Mouse (Mus musculus): ENCODE results near the gene Rabgef1.
A peak's percentile ranks its signal among the peaks of the same experiment; 100 is the strongest.

Gene Rabgef1

DNA sequence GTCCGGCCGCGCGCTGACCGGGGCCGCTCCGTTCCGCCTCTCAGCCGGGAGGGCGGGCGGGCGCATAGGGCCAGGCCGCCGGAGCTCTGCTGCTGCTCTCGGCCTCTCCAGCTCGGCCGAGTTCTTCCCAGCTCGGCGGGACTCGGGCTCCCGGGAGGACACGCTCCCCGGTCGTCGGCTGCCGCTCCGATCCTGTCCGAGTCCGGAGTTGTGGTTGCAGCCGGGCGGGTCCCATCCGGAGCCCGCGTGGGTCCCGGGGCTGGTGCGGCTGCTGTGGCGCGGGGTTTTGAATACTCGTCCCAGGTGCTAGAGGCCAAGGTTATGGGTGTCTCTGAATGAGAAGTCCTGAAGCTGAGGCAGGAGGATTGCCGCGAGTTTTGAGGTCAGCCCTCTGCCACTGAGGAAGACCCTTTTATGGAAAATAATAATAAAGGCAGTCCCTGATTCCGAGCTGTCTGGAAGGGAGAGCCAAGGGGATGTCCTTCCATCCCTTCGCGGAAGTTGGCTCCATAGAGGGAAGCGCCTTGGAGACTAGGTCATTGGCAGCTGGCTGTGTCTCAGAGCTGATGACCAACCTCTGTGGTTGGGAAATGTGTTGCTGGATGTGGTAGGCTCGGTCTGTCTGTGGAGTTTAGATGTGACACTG is 481 bp downstream of the Rabgef1 start:
- DNase-seq (ENCODE audit: low read depth in 1 of 2, low spot score in 2 of 2): peak; percentile 35 to 65

DNA sequence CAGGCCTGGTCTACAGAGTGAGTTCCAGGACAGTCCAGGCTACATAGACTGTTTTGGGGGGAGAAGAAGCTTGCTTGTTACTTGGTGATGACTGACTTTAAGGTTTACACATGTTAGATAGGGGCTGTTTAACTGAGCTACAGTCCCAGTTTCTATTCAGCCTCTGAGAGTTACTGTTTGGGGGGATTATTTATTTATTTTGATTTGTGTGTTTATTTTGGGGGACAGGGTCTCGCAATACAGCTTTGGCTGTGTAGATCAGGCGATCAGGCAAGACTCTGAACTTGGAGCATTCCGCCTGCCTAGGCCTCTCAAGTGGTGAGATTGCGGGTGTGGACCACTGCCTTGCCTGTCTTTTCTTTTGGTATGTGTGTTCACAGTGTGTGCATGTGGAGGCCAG is 1.4 kb downstream of the Rabgef1 start:
- DNase-seq (ENCODE audit: low read depth in 1 of 2, low spot score in 2 of 2): no peak

DNA sequence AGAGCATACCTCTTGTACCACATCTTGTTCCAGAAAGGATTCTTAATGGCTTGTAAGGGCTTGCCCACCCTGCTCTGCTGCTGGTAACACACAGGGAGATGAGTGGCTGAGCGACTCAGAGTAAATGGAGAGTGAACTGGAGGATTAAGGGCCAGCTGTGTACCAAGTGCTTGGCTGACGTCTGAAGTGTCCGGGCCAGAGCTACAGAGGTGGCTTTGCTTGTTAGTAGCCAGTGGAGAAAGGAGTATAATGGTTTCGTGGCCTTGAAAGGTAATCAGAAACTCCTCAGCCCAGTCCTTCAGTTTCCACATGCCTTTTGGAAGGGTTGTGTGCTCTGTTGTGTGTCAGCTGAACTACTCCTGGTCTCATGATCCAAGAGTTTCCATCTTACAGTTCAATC is 6.3 kb downstream of the Rabgef1 start:
- DNase-seq (ENCODE audit: low read depth in 1 of 2, low spot score in 2 of 2): no peak

- DNase-seq (ENCODE audit: low read depth in 1 of 2, low spot score in 2 of 2): no peak
Measured at GRCm38 (mm10) chr5:130180362-130180761, 8.8 kb downstream of the Rabgef1 start.

DNA sequence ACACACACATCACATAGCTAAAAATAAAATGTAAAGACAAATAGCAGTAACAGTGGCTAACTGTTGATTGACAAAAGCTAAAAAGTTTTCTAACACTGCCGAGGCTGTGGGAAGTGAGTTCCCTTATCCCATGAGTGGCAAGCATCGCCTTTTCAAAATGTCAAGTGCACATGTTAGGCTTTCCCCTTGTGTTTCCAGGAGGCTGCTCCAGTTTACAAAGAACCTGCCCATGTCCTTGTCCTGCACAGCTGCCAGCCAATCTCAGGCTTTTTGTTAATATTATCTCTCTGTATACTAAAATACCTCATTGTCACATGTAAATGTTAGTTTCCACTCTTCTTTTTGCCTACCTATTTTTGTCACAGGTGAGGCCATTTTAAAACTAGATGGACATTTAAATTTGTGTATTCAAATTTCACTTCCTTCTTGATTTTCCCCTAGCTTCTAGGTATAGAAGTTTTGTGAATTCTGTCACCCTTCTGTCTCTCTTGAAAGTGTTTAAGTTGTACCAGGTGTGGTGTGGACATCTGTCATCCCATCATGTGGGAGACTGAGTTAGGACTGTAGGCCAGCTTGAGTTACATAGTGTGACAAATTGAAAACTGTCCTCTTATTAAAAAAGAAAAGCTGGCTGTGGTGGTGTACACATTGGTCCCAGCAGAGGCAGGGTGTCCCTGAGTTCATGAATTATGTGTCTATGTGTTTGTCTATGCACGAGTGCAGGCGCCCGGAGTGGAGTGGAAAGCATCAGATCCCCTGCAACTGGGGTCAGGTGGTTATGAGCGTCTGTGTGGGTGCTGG is 10.3 kb downstream of the Rabgef1 start:
- DNase-seq (ENCODE audit: low read depth in 1 of 2, low spot score in 2 of 2): no peak

- DNase-seq (ENCODE audit: low read depth in 1 of 2, low spot score in 2 of 2): no peak
Measured at GRCm38 (mm10) chr5:130182541-130182821, 10.9 kb downstream of the Rabgef1 start.

DNA sequence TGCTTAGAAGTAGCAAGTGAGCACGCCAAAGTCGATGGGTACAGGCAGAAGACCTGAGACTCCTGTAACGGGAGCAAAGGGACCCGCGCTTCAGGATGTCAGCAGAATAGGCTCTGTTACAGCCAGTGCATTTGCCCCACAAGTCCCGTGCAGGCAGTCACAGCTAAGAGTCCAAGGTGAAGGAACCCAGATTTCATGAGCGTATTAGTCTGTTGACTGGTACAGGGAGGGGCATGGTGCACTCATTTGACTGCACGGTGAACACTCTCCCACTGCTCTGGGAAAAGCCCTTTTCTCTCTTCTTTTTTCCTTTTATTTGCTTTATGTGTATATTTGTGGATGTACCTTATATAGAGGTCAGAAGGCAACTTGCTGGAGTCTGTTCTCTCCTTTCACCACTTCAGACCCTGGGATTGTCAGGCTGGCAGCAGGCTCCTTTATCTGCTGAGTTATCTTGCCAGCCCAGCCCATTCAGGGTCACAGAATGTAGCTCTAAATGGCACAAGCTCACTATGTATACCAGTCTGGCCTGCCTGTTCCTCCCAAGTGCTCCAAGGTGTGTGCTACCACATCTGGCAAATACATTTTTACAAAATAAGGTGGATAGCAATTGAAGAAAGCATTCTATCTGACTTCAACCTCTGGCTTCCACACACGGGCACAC is 12.7 kb downstream of the Rabgef1 start:
- DNase-seq (ENCODE audit: low read depth in 1 of 2, low spot score in 2 of 2): no peak

GRCm38 (mm10) chr5:130185312-130185711 is 13.7 kb downstream of the Rabgef1 start:
- no peak for DNase-seq (ENCODE audit: low read depth in 1 of 2, low spot score in 2 of 2)

- no peak for DNase-seq (ENCODE audit: low read depth in 1 of 2, low spot score in 2 of 2)
Measured at GRCm38 (mm10) chr5:130187383-130187782, 15.8 kb downstream of the Rabgef1 start.

DNA sequence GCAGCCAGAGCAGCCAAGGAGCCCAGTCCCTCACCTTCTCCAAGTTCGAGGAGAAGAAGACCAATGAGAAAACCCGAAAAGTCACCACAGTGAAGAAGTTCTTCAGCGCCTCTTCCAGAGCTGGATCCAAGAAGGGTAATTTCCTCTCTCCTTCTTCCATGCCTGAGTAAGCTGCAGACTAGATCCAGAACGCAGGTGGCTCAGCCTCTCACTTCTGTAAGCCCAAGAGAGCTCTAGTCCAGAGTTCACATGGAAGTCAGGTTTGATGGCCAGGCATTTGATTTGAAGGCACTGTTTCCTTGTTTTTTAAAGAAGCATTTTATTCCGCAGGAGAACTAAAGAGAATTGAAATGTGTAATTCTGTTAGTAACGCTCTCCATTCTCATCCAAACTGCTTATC is 19.3 kb downstream of the Rabgef1 start:
- DNase-seq (ENCODE audit: low read depth in 1 of 2, low spot score in 2 of 2): no peak

DNA sequence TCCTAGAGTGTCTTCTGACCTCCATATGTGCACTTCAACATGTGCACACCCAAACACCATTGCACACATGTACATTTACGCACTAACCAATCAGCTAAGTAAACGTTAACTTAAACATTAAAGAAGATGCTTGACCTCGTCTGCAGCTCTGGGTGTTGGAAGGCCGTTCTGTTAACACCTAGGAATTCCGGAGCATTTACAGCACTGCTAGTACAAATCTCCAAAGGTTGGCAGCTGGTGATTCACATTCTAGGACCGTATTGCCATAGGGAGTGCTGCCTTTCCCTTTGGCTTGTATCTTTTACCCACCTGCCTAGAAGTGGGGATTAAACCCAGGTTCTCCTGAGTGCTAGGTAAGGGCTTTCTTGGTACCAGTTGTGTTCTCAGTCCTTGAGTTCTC is 20.3 kb downstream of the Rabgef1 start:
- no peak for DNase-seq (ENCODE audit: low read depth in 1 of 2, low spot score in 2 of 2)

GRCm38 (mm10) chr5:130192356-130192944 is 20.9 kb downstream of the Rabgef1 start:
- DNase-seq (ENCODE audit: low read depth in 1 of 2, low spot score in 2 of 2): no peak

- no peak for DNase-seq (ENCODE audit: low read depth in 1 of 2, low spot score in 2 of 2)
Measured at GRCm38 (mm10) chr5:130193760-130194159, 22.2 kb downstream of the Rabgef1 start.

DNA sequence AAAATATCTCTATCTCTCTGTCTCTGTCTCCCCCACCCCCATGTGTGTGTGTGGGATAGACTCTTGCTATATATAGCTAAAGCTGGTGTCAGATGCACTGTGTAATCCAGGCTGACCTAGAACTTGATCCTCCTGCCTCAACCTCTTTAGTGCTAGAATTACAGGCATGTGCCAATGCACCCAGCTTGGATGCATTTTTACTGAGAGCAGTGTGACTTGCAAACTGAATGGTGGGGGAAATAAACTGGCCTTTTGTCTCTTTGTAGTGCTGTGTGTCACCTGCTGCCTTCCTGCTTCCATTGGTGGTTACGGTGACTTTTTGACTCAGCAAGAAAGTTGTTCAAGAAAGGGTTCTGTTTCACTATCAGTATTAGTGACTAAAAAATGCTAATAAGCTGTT is 24.7 kb downstream of the Rabgef1 start:
- no peak for DNase-seq (ENCODE audit: low read depth in 1 of 2, low spot score in 2 of 2)

- DNase-seq (ENCODE audit: low read depth in 1 of 2, low spot score in 2 of 2): no peak
Measured at GRCm38 (mm10) chr5:130197454-130197853, 25.9 kb downstream of the Rabgef1 start.

GRCm38 (mm10) chr5:130197981-130198380 is 26.4 kb downstream of the Rabgef1 start:
- no peak for DNase-seq (ENCODE audit: low read depth in 1 of 2, low spot score in 2 of 2)

- no peak for DNase-seq (ENCODE audit: low read depth in 1 of 2, low spot score in 2 of 2)
Measured at GRCm38 (mm10) chr5:130200233-130201029, 28.8 kb downstream of the Rabgef1 start.

DNA sequence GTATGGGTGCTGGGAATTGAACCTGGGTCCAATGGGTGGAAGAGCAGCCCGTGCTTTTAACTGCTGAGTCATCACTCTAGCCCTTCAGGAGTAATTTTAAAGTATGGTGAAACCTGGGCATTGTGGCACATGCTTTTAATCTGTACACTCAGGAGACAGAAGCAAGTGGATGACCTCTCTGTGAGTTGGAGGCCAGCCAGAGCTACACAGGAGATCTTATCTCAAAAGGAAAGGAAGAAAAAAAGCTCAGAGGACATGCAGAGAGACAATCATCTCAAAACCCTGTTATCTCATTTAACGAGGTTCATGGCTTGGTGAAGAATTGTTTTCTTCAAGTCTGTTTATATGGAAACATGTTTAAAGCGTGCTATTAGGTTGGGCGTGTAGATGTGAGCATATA is 32.4 kb downstream of the Rabgef1 start:
- no peak for DNase-seq (ENCODE audit: low read depth in 1 of 2, low spot score in 2 of 2)

- no peak for DNase-seq (ENCODE audit: low read depth in 1 of 2, low spot score in 2 of 2)
Measured at GRCm38 (mm10) chr5:130204560-130204959, 33.0 kb downstream of the Rabgef1 start.

GRCm38 (mm10) chr5:130205441-130206023 is 33.9 kb downstream of the Rabgef1 start:
- DNase-seq (ENCODE audit: low read depth in 1 of 2, low spot score in 2 of 2): no peak

DNA sequence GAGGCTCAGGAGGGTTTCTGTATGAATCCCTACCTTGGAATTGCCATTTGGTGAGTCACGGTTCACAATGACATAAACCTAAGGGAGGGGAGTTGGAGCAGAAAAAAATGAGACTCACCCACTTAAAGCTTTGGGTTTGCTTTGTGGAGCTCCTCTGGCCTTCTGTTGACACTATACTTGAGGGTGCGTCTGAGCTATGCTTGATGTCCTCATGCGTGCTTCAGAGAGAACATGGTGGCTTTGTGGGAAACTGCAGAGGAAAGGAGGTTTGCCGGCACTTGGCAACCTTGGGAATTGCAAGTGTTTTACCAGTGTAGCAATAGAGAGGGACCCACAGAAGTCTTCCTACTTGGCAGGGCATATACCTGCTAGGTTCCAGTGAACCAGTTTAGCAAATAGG is 35.7 kb downstream of the Rabgef1 start:
- no peak for DNase-seq (ENCODE audit: low read depth in 1 of 2, low spot score in 2 of 2)
